ENCODE assay signal across 17 mouse cellular contexts in genomic region chr16:10933372-10933771, GRCm38 (mm10).
DNase-seq lines count a peak whose midpoint lies in the region; ATAC-seq lines count a peak whose summit lies in the region.
"Had no signal": no experiment of that assay in that cellular context is flagged by ENCODE, and none has a peak within 500 bp of the region (broad histone marks: within the 10 kb centered on the region; RNA-seq: fewer than 3 reads in every experiment).

No protein-coding gene starts in this region.

- no peak overlapping the region for H3K9ac ChIP-seq in heart, embryonic 12.5 days
- H3K9ac ChIP-seq: liver, embryonic 15.5 days; neural tube, embryonic 12.5 days had no signal

- H3K27me3 ChIP-seq in heart, embryonic 12.5 days (replicated peaks): no peaks in the 10 kb centered on the region; the same call in 1 of the 2 replicates
- peaks cover 34% of the 10 kb centered on the region for H3K27me3 ChIP-seq in megakaryocyte, embryonic 14.5 days (replicated peaks)
- H3K27me3 ChIP-seq: liver, embryonic 15.5 days; neural tube, embryonic 12.5 days had no signal

- peak; percentile 29; the same call in 1 of the 2 replicates for ATAC-seq in heart, embryonic 12.5 days (ENCODE audit: insufficient number of reproducible peaks, low FRiP score)
- no peak for ATAC-seq in megakaryocyte, adult 5-6 weeks (ENCODE audit: poor library complexity, severe bottlenecking)
- peak; percentile 15 to 22; a peak in 1 of 4 replicates for ATAC-seq in hematopoietic stem cell, adult 5-6 weeks (replicated peaks in 1 of 2; ENCODE audit: insufficient read depth in 1 of 2, low FRiP score in 2 of 2, low TSS enrichment in 1 of 2, low read depth in 1 of 2, poor library complexity in 2 of 2, severe bottlenecking in 2 of 2)
- no peak for ATAC-seq in erythroblast, adult 5-6 weeks (replicated peaks; ENCODE audit: low FRiP score, poor library complexity, severe bottlenecking)
- ATAC-seq: forebrain, embryonic 16.5 days; midbrain, embryonic 16.5 days had no signal

- H3K36me3 ChIP-seq in heart, embryonic 12.5 days: no peaks in the 10 kb centered on the region
- H3K36me3 ChIP-seq in megakaryocyte, embryonic 14.5 days (replicated peaks; ENCODE audit: low read length): no peaks in the 10 kb centered on the region
- H3K36me3 ChIP-seq: heart, embryonic 10.5 days; liver, embryonic 15.5 days; neural tube, embryonic 12.5 days had no signal

- no peak overlapping the region for H3K27ac ChIP-seq in heart, embryonic 12.5 days (ENCODE audit: poor library complexity, severe bottlenecking)
- H3K27ac ChIP-seq: heart, embryonic 10.5 days; kidney, postnatal 0 days; liver, embryonic 15.5 days; neural tube, embryonic 12.5 days had no signal

- H3K9me3 ChIP-seq in heart, embryonic 12.5 days (replicated peaks): peaks cover 8% of the 10 kb centered on the region; the same call in 1 of the 2 replicates
- peaks cover 15% of the 10 kb centered on the region for H3K9me3 ChIP-seq in megakaryocyte, embryonic 14.5 days
- H3K9me3 ChIP-seq: liver, embryonic 15.5 days had no signal

- no peak overlapping the region for H3K4me3 ChIP-seq in heart, embryonic 12.5 days
- H3K4me3 ChIP-seq in megakaryocyte, embryonic 14.5 days (replicated peaks): peak overlapping the region; percentile 38
- H3K4me3 ChIP-seq: heart, embryonic 10.5 days; liver, embryonic 15.5 days; neural tube, embryonic 12.5 days had no signal

- peaks cover 10% of the 10 kb centered on the region; the same call in 1 of the 2 replicates for H3K4me1 ChIP-seq in heart, embryonic 12.5 days (replicated peaks)
- peaks cover 47% of the 10 kb centered on the region for H3K4me1 ChIP-seq in megakaryocyte, embryonic 14.5 days
- H3K4me1 ChIP-seq: liver, embryonic 15.5 days had no signal

- no peak for DNase-seq in heart, adult 8-10 months (ENCODE audit: low spot score)
- peak; percentile 57 for DNase-seq in cerebellum, adult 11-12 months
- DNase-seq: B cell, adult 2 months; gastrocnemius, postnatal 14 days; lung, postnatal 36 days; thymus, postnatal 36 days had no signal

- H3K4me2 ChIP-seq in heart, embryonic 12.5 days: no peak overlapping the region
- H3K4me2 ChIP-seq: liver, embryonic 15.5 days; neural tube, embryonic 12.5 days had no signal

- WGBS in heart, embryonic 12.5 days: 71% methylated on average over 3 of the region's 3 CpGs

Comparison
In these comparisons a context has a peak if more than half of its experiments do, and no peak if none do; other contexts are left out.
1. ATAC-seq: peak in heart, embryonic 12.5 days (single experiment) and hematopoietic stem cell, adult 5-6 weeks (2 of 2); none in megakaryocyte, adult 5-6 weeks (single experiment) and erythroblast, adult 5-6 weeks (single experiment).